Mouse (Mus musculus) liver, postnatal 0 days (tissue): Measurements from ENCODE around the gene Sertad4. TPM values are rescaled to one million over a fixed set of nuclear protein-coding genes. Genes with fewer than 3 reads are reported as not detected.
A peak's percentile ranks its signal among the peaks of the same experiment; 100 is the strongest.

Source experiments
- ATAC-seq: fragments of 200-750 bp; cut with Nextera tagmentation; 2 replicates; pipeline ENCODE4 v1.8.0; 2017; ENCODE audit warnings: mild to moderate bottlenecking, moderate library complexity
- DNase-seq: peaks from one replicate; pipeline ENCODE4 v3.0.0-alpha.2; 2016
- H3K27ac ChIP-seq: fragments of 300-500 bp; sonication (generic); 2 replicates; pipeline ENCODE4 v1.5.1; 2014; ENCODE audit warnings: antibody characterized with exemption, moderate library complexity, mild to moderate bottlenecking, low read depth
- H3K27me3 ChIP-seq: fragments of 300-500 bp; sonication (generic); 2 replicates; pipeline ENCODE4 v1.6.1; 2014; ENCODE audit warnings: low read length, control low read depth, mixed read lengths; ENCODE audit not compliant: insufficient read depth
- H3K36me3 ChIP-seq: fragments of 300-500 bp; sonication (generic); replicated peaks from 2 replicates; pipeline ENCODE4 v1.6.1; 2014; ENCODE audit warnings: mild to moderate bottlenecking, control low read depth, low read length, moderate library complexity, mixed read lengths; ENCODE audit not compliant: insufficient read depth
- H3K4me1 ChIP-seq: fragments of 300-500 bp; sonication (generic); 2 replicates; pipeline ENCODE4 v1.6.1; 2014; ENCODE audit warnings: antibody characterized with exemption, mild to moderate bottlenecking, control low read depth; ENCODE audit not compliant: insufficient read depth
- H3K4me2 ChIP-seq: fragments of 300-500 bp; sonication (generic); 2 replicates; pipeline ENCODE4 v1.6.1; 2014; ENCODE audit warnings: low read depth, mild to moderate bottlenecking, low read length, moderate library complexity, mixed read lengths
- H3K4me3 ChIP-seq: fragments of 300-500 bp; sonication (generic); 2 replicates; pipeline ENCODE4 v1.5.1; 2014; ENCODE audit warnings: low read depth, low read length
- H3K9ac ChIP-seq: fragments of 300-500 bp; sonication (generic); replicated peaks from 2 replicates; pipeline ENCODE4 v1.6.1; 2014; ENCODE audit warnings: mild to moderate bottlenecking, moderate library complexity
- H3K9me3 ChIP-seq: fragments of 300-500 bp; sonication (generic); 2 replicates; pipeline ENCODE4 v1.6.1; 2016; ENCODE audit warnings: mild to moderate bottlenecking, control low read depth, low read length, mixed read lengths
- CTCF ChIP-seq: sonication (generic); IDR thresholded peaks from 2 replicates; pipeline ENCODE4 v1.5.1; 2016; ENCODE audit warnings: antibody characterized with exemption, low read depth
- EP300 ChIP-seq: IDR thresholded peaks from 2 replicates; pipeline ENCODE4 v1.6.1; 2016; ENCODE audit warnings: antibody characterized with exemption, low read depth, mild to moderate bottlenecking
- WGBS: fragments of 180-500 bp; shearing (Covaris S2); extraction: QIAGEN DNeasy Blood & Tissue Kit; methylation state at CpG from one replicate; pipeline ENCODE4 v1.1.7; 2014; ENCODE audit not compliant: insufficient replicate concordance; 5-methylcytosine and 5-hydroxymethylcytosine counted together
- polyA plus RNA-seq: library from polyadenylated mRNA; unstranded; fragments of >200 nt; fragmentation: Nextera tagmentation; extraction: Ambion mirVana; gene quantifications from 2 replicates; pipeline ENCODE4 v1.2.1, GENCODE M21; 2015

Sertad4 gene
- polyA plus RNA-seq, 1 experiment from 2014 or later = 0.28 TPM

DNA sequence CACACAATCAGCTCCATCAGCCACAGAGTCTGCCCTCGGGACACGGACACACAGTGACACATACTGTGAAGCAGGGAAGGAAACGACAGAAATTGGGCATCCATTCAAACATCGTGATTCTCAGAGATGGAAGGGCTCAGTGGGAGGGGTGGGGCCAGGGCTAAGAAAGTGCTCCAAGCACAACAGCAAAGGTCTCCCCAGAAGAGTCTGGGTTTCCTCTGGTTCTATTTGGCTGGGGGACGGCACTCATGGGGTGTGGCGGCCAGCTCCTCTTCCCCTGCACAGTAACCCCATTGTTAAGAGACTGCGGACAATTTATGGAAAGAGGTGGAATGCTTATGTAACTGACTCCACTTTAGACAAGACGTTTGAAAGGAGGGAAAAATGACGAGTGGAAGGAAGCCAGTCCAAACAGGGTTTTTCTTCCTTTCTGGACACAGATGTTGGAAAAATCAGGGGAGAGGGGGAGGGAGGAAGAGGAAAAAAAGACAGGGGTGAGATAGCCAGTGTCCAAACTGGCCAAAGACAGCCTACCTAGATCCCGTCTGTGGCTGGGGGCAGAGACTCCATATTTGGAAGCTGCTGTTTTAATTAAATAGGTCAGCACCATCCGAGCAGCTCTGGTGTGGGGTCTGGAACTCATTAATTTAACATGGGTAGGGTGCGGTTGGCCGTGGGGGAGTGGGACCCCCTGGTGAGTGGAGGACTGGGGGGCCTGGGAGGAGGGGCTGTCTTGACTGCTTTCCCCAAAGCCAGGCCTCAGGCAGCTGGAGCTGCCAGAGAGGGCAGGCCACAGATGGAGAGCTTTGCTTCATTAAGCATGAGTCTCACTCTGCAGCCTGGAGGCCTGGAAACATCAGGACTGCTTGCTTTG, 32.7 kb downstream of the Sertad4 start:
- Histone ChIP-seq H3K9me3 (0 out of 2 replicates have a peak, but pooled peaks cover 3% of the 10 kb centered on the region), H3K4me2 (no peak overlapping the region), H3K36me3 (no peaks in the 10 kb centered on the region), H3K9ac (no peak overlapping the region), H3K27ac (no peak overlapping the region), H3K4me3 (no peak overlapping the region), H3K27me3 (no peaks in the 10 kb centered on the region), H3K4me1 (no peaks in the 10 kb centered on the region)
- no peak for TF ChIP-seq EP300
- no peak for TF ChIP-seq CTCF
- WGBS = 57% methylated on average over 13 of the region's 13 CpGs
- DNase-seq (no peak), ATAC-seq (no peak)

DNA sequence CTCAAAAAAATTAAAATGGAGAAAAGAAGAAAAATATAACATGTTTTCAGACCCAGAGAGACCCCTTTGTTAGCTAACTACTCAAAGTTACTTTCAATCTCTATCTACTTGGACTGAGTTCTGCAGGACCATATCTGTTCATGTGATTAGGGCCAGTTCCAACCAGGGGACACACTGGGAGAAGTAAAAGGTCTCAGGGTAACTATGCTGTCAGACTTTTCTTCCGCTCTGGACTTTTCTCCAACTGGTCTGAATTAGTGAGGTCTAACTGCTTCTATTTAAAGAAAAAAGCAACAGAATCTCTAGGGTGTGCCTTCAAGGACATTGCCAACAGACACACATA, 33.3 kb downstream of the Sertad4 start:
- no peak overlapping the region for H3K4me2 ChIP-seq
- 69% methylated on average over 1 of the region's 1 CpGs for WGBS
- H3K9me3 ChIP-seq = 0 out of 2 replicates have a peak, but pooled peaks cover 3% of the 10 kb centered on the region
- no peaks in the 10 kb centered on the region for H3K36me3 ChIP-seq
- H3K27ac ChIP-seq = no peak overlapping the region
- H3K27me3 ChIP-seq = no peaks in the 10 kb centered on the region
- DNase-seq = no peak
- H3K4me3 ChIP-seq = no peak overlapping the region
- H3K9ac ChIP-seq = no peak overlapping the region
- no peaks in the 10 kb centered on the region for H3K4me1 ChIP-seq
- no peak for ATAC-seq
- TF ChIP-seq CTCF (no peak), EP300 (no peak)

DNA sequence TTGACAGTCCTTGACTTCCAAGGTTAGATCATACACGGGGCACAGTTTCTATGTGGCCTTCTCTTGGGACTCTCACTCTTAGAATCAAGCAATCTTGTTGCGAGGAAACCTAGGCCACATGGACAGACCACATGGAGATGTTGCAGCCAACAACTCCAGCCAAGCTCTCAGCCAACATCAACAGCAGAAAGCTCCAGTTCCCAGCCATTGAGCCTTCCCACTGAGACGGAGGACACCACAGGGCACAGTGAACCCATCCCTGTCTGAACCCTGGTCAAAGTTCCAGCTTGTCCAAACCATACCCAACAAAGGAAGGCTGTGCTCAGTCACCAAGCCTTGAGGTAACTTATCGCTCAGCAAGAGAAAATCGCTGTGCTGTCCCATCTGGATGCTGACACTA, 37.2 kb downstream of the Sertad4 start:
- H3K4me1 ChIP-seq = no peaks in the 10 kb centered on the region
- no peaks in the 10 kb centered on the region for H3K9me3 ChIP-seq
- no peak for TF ChIP-seq EP300
- no peak for TF ChIP-seq CTCF
- no peak for ATAC-seq
- H3K36me3 ChIP-seq = no peaks in the 10 kb centered on the region
- no peak for DNase-seq
- H3K27me3 ChIP-seq = no peaks in the 10 kb centered on the region
- no peak overlapping the region for H3K27ac ChIP-seq
- no peak overlapping the region for H3K4me3 ChIP-seq
- 77% methylated on average over 5 of the region's 5 CpGs for WGBS
- H3K4me2 ChIP-seq = no peak overlapping the region
- no peak overlapping the region for H3K9ac ChIP-seq

DNA sequence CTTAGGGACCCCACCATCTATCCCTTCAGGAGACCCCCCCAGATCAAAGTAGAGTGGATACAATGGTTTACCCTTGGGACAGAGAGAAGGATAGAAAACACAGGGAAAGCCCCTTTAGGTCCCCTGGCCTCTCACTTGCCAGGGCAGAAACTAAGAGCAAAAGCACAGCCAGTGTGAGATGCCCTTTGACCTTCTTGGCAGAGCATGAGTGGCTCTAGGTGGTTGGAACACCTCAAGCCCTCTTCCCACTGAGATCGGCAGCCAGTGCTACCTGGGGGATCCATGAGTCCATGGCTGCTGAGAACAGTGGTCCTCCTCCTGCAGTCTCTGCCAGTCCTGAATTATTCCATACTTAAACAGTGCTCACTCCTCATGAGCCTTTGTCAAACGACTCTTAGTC, 39.8 kb downstream of the Sertad4 start:
- ATAC-seq (no peak), DNase-seq (no peak)
- Histone ChIP-seq H3K27ac (no peak overlapping the region), H3K4me3 (no peak overlapping the region), H3K4me2 (no peak overlapping the region), H3K36me3 (no peaks in the 10 kb centered on the region), H3K4me1 (peaks cover 4% of the 10 kb centered on the region; the same call in 1 of the 2 replicates), H3K27me3 (no peaks in the 10 kb centered on the region), H3K9me3 (no peaks in the 10 kb centered on the region), H3K9ac (no peak overlapping the region)
- TF ChIP-seq CTCF = no peak
- no peak for TF ChIP-seq EP300
- 54% methylated on average over 2 of the region's 2 CpGs for WGBS

DNA sequence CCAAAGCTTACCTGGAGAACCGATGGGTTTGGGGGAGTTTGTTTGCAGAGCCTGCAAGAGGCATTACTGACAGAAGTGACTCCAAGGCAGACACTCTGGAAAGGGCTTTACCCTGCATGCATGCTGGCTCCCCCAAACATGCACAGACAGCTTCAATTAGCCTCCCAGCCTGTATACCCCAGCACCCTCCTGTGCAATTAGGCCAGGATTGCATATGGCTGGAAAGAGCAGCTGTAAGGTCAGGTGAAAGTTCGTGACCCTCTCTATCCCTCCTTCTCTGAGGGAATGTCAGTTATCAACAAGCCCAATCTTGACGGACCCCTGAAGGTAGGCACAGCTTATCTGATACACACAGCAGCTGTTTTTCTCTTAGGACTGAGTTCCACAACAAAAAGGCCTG, 40.9 kb downstream of the Sertad4 start:
- no peaks in the 10 kb centered on the region for H3K27me3 ChIP-seq
- H3K36me3 ChIP-seq = no peaks in the 10 kb centered on the region
- H3K27ac ChIP-seq = no peak overlapping the region
- DNase-seq (no peak), ATAC-seq (no peak)
- no peak overlapping the region for H3K4me3 ChIP-seq
- peaks cover 4% of the 10 kb centered on the region; the same call in 1 of the 2 replicates for H3K4me1 ChIP-seq
- TF ChIP-seq EP300 (no peak), CTCF (no peak)
- H3K9me3 ChIP-seq = no peaks in the 10 kb centered on the region
- 46% methylated on average over 3 of the region's 3 CpGs for WGBS
- H3K9ac ChIP-seq = no peak overlapping the region
- H3K4me2 ChIP-seq = no peak overlapping the region

DNA sequence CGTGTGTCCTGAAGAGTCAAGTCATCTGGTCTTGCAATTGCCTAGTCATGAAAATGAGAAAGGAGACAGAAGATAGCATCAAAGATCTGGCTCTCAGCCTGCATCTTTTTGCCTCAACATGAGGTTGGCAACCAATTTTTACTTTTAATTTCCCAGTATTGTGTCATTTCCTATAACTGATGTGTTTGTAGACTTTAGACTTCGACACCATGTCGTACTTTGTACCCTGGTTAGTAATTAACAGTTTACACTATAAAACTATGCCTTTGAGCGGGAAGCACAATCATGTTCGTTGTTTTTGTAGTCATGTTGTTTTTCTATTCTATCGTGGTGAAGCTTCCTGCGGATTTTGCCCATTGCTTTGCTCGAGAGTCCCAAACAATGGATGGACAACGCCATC, 42.8 kb downstream of the Sertad4 start:
- peak; percentile 65; the same call in 1 of the 2 replicates for ATAC-seq
- no peak for DNase-seq
- Histone ChIP-seq H3K27me3 (no peaks in the 10 kb centered on the region), H3K4me3 (no peak overlapping the region), H3K4me1 (peaks cover 4% of the 10 kb centered on the region; the same call in 1 of the 2 replicates), H3K27ac (no peak overlapping the region; the same call in 1 of the 2 replicates), H3K4me2 (no peak overlapping the region), H3K9me3 (no peaks in the 10 kb centered on the region), H3K36me3 (no peaks in the 10 kb centered on the region), H3K9ac (no peak overlapping the region)
- TF ChIP-seq CTCF (no peak), EP300 (no peak)
- 74% methylated on average over 9 of the region's 9 CpGs for WGBS
